Mouse (Mus musculus): ENCODE measurements around the gene Spint5. TPM values are rescaled to one million over a fixed set of nuclear protein-coding genes. Genes with fewer than 3 reads are reported as not detected.
"Not testable (repeated sequence)": the region's sequence is repeated elsewhere in the genome, so short reads cannot be mapped to it uniquely, and the experiment has no call there.

Gene Spint5
- polyA plus RNA-seq, 1 experiment from 2014 or later = not detected

- Histone ChIP-seq H3K27ac (no peak overlapping the region), H3K36me3 (no peaks in the 10 kb centered on the region), H3K9me3 (replicated peaks) (0 out of 2 replicates have a peak, but pooled peaks cover 3% of the 10 kb centered on the region), H3K4me1 (replicated peaks) (no peaks in the 10 kb centered on the region), H3K27me3 (no peaks in the 10 kb centered on the region), H3K4me3 (replicated peaks) (no peak overlapping the region), H3K9ac (no peak overlapping the region), H3K4me2 (no peak overlapping the region)
- 68% methylated on average over 5 of the region's 5 CpGs for WGBS (ENCODE audit: insufficient replicate concordance)
- no peak for ATAC-seq (ENCODE audit: low read depth)
- no peak for DNase-seq
These were observed 13.3 kb upstream of the Spint5 start for GRCm38 (mm10) chr2:164701761-164702160.

DNA sequence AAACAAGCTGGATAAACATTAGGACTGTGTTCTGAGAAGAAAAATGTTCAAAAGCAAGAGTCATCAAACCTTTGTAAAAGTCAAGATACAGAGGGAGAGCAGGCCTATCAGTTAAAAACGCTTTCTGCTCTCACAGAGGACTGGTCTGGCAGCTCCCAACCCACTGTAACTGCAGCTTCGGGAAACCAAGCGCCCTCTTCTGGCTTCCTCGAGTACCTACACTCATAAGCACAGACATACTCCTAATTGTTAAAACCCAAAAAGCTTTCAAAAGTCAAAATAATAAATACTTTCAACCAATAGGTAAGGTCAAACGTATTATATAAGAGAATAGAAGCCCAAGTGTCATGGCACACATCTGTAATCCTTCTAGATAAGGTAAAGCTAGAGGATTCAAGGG lies 10.9 kb upstream of the Spint5 start:
- H3K4me3 ChIP-seq (replicated peaks) = no peak overlapping the region
- no peak overlapping the region for H3K27ac ChIP-seq
- H3K4me2 ChIP-seq = no peak overlapping the region
- no peaks in the 10 kb centered on the region for H3K36me3 ChIP-seq
- no peaks in the 10 kb centered on the region; the same call in 1 of the 2 replicates for H3K27me3 ChIP-seq
- no peak overlapping the region for H3K9ac ChIP-seq
- DNase-seq (no peak), ATAC-seq (ENCODE audit: low read depth) (no peak)
- no peaks in the 10 kb centered on the region for H3K4me1 ChIP-seq (replicated peaks)
- WGBS (ENCODE audit: insufficient replicate concordance) = 58% methylated on average over 5 of the region's 5 CpGs
- H3K9me3 ChIP-seq (replicated peaks) = 0 out of 2 replicates have a peak, but pooled peaks cover 3% of the 10 kb centered on the region

DNA sequence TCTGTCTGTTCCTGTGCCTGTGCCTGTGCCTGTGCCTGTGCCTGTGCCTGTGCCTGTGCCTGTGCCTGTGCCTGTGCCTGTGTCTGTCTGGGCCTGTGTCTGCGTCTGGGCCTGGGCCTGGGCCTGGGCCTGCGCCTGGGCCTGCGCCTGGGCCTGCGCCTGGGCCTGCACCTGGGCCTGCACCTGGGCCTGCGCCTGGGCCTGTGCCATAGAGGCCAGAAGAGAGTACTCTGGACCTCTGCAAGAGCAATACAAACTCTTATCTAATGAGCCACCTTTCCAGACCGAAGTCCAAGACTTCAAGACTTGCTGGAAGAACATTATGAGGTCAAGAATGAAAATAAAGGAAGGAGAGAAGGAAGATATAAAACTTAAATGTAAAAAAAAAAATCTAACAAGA lies 9.8 kb upstream of the Spint5 start:
- no peaks in the 10 kb centered on the region; the same call in 1 of the 2 replicates for H3K27me3 ChIP-seq
- H3K9me3 ChIP-seq (replicated peaks) = 0 out of 2 replicates have a peak, but pooled peaks cover 3% of the 10 kb centered on the region
- H3K9ac ChIP-seq = no peak overlapping the region
- no peaks in the 10 kb centered on the region for H3K36me3 ChIP-seq
- H3K4me1 ChIP-seq (replicated peaks) = no peaks in the 10 kb centered on the region
- H3K4me2 ChIP-seq = no peak overlapping the region
- H3K27ac ChIP-seq = no peak overlapping the region
- H3K4me3 ChIP-seq (replicated peaks) = no peak overlapping the region
- 78% methylated on average over 6 of the region's 6 CpGs for WGBS (ENCODE audit: insufficient replicate concordance)
- ATAC-seq (ENCODE audit: low read depth) (no peak), DNase-seq (no peak)

GRCm38 (mm10) chr2:164705991-164706390 lies 9.1 kb upstream of the Spint5 start:
- Histone ChIP-seq H3K4me2 (no peak overlapping the region), H3K36me3 (no peaks in the 10 kb centered on the region), H3K27ac (no peak overlapping the region), H3K4me3 (replicated peaks) (no peak overlapping the region), H3K4me1 (replicated peaks) (no peaks in the 10 kb centered on the region), H3K9me3 (replicated peaks) (0 out of 2 replicates have a peak, but pooled peaks cover 3% of the 10 kb centered on the region), H3K27me3 (no peaks in the 10 kb centered on the region; the same call in 1 of the 2 replicates), H3K9ac (no peak overlapping the region)
- WGBS (ENCODE audit: insufficient replicate concordance) = 72% methylated on average over 14 of the region's 14 CpGs
- DNase-seq = no peak
- ATAC-seq (ENCODE audit: low read depth) = no peak

DNA sequence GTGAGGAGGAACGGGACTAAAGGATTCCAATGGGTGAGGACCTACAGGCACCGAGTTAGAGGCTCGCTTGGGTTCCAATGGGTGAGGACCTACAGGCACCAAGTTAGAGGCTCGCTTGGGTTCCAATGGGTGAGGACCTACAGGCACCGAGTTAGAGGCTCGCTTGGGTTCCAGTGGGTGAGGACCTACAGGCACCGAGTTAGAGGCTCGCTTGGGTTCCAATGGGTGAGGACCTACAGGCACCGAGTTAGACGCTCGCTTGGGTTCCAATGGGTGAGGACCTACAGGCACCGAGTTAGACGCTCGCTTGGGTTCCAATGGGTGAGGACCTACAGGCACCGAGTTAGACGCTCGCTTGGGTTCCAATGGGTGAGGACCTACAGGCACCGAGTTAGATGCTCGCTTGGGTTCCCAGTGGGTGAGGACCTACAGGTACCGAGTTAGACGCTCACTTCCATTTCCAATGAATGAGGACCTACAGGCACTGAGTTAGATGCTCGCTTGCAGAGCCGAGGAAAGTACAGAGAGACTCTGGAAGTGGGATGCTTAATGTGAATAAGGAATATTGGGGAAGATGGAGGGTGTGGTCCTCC lies 1.2 kb downstream of the Spint5 start:
- not testable (repeated sequence) for H3K36me3 ChIP-seq; DNase-seq; H3K27ac ChIP-seq; H3K9ac ChIP-seq; H3K9me3 ChIP-seq (replicated peaks); H3K4me3 ChIP-seq (replicated peaks); H3K27me3 ChIP-seq; H3K4me2 ChIP-seq; H3K4me1 ChIP-seq (replicated peaks); ATAC-seq (ENCODE audit: low read depth)
- WGBS (ENCODE audit: insufficient replicate concordance) = 79% methylated on average over 23 of the region's 23 CpGs

GRCm38 (mm10) chr2:164723276-164723675 lies 8.2 kb downstream of the Spint5 start:
- WGBS (ENCODE audit: insufficient replicate concordance) = 49% methylated on average over 4 of the region's 4 CpGs
- Histone ChIP-seq H3K9me3 (replicated peaks) (no peaks in the 10 kb centered on the region), H3K4me1 (replicated peaks) (no peaks in the 10 kb centered on the region)

DNA sequence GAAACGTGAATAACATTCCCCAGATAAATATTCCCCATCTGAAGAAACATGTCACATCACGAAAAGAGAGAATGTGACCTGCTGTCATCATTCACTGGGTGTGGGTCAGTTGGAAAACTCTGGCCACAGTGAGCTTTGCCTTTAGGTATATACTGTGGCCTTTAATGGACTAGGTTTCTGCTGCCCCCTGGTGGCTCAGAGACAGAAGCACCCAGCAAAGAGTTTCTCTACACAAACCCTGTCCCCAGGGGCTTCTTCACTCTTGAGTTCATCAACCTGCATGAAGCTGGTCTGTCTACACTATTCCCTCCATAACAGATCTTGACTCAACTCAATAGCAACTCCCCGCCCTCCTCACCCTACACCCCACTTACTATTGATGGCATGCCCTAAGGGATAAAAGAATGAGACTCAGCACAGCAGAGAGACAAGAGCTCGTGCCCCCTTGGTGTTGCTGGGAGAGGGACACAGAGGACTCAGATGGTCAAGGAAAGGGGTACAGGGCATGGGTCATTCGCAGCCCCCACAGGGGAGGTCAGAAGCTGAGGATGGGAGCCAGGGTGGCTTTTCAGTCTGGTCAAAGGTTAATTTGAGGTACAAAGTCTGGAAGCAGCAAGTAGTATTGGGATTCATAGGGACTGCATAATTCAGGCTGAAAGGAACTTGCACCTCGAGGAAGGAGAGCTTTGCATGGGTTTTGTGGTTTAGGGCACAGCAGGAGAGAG lies 11.0 kb downstream of the Spint5 start:
- no peaks in the 10 kb centered on the region for H3K9me3 ChIP-seq (replicated peaks)
- no peaks in the 10 kb centered on the region for H3K4me1 ChIP-seq (replicated peaks)
- DNase-seq = peak; percentile 28
- no peak overlapping the region for H3K4me3 ChIP-seq (replicated peaks)
- H3K27ac ChIP-seq = no peak overlapping the region
- H3K27me3 ChIP-seq = no peaks in the 10 kb centered on the region
- H3K4me2 ChIP-seq = no peak overlapping the region
- no peaks in the 10 kb centered on the region for H3K36me3 ChIP-seq
- ATAC-seq (ENCODE audit: low read depth) = peak; percentile 51; the same call in 1 of the 2 replicates
- 14% methylated on average over 6 of the region's 6 CpGs for WGBS (ENCODE audit: insufficient replicate concordance)
- no peak overlapping the region for H3K9ac ChIP-seq

More at GRCm38 (mm10) chr2:164723276-164723675, 8.2 kb downstream of the Spint5 start:
- no peaks in the 10 kb centered on the region for H3K36me3 ChIP-seq
- no peak overlapping the region for H3K4me3 ChIP-seq (replicated peaks)
- no peak overlapping the region for H3K4me2 ChIP-seq
- no peak overlapping the region for H3K27ac ChIP-seq
- no peak for DNase-seq
- no peaks in the 10 kb centered on the region for H3K27me3 ChIP-seq
- no peak overlapping the region for H3K9ac ChIP-seq
- no peak for ATAC-seq (ENCODE audit: low read depth)

DNA sequence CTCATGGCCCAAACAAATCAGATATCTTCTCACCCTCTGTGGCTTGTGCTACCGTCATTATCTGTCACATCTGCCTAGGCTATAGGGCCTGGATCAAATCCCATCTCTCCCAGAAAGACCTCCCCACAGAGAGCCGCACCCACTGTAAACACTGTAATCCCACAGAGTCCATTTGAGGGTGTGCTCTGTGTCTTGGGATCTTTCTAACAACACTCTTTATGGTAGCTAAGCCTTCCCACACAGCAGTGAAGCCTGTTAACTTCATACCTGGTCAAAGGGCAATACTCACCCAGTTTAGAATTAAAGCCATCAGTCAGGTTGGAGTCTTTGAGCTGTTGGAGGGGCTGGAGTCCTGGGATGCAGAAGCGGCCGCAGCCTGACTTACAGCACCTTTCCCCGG lies 16.6 kb downstream of the Spint5 start:
- H3K4me2 ChIP-seq = no peak overlapping the region
- no peaks in the 10 kb centered on the region for H3K4me1 ChIP-seq (replicated peaks)
- no peaks in the 10 kb centered on the region for H3K27me3 ChIP-seq
- WGBS (ENCODE audit: insufficient replicate concordance) = 65% methylated on average over 5 of the region's 5 CpGs
- H3K4me3 ChIP-seq (replicated peaks) = no peak overlapping the region
- no peak for DNase-seq
- H3K27ac ChIP-seq = no peak overlapping the region
- no peak overlapping the region for H3K9ac ChIP-seq
- H3K36me3 ChIP-seq = no peaks in the 10 kb centered on the region
- H3K9me3 ChIP-seq (replicated peaks) = no peaks in the 10 kb centered on the region
- no peak for ATAC-seq (ENCODE audit: low read depth)

GRCm38 (mm10) chr2:164733259-164733658 lies 18.2 kb downstream of the Spint5 start:
- ATAC-seq (ENCODE audit: low read depth) (no peak), DNase-seq (no peak)
- Histone ChIP-seq H3K27me3 (0 out of 2 replicates have a peak, but pooled peaks cover 3% of the 10 kb centered on the region), H3K9ac (no peak overlapping the region), H3K4me3 (replicated peaks) (no peak overlapping the region), H3K27ac (no peak overlapping the region), H3K9me3 (replicated peaks) (no peaks in the 10 kb centered on the region), H3K4me1 (replicated peaks) (no peaks in the 10 kb centered on the region), H3K4me2 (no peak overlapping the region), H3K36me3 (no peaks in the 10 kb centered on the region)
- WGBS (ENCODE audit: insufficient replicate concordance) = 68% methylated on average over 2 of the region's 2 CpGs

DNA sequence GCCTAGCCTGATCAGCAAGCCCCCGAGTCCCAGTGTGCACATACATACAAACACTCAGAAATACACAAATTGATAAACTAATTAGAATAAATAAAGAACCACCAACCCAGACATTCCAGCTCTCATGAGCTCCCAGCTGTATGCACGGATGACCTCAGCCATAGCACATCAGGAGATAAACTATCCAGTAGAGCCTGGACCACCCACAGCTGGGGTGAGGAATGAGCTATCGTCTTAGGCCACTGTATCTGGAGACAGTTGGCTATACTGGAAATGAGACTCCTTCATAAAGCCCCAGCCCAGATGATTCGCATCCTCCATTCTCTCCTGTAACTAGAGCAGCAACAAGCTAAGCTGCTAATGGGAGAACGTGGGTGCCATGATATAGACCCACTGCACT lies 19.7 kb downstream of the Spint5 start:
- DNase-seq (no peak), ATAC-seq (ENCODE audit: low read depth) (no peak)
- no peak overlapping the region for H3K27ac ChIP-seq
- no peaks in the 10 kb centered on the region for H3K36me3 ChIP-seq
- no peak overlapping the region for H3K9ac ChIP-seq
- 65% methylated on average over 5 of the region's 5 CpGs for WGBS (ENCODE audit: insufficient replicate concordance)
- no peak overlapping the region for H3K4me3 ChIP-seq (replicated peaks)
- no peak overlapping the region for H3K4me2 ChIP-seq
- H3K9me3 ChIP-seq (replicated peaks) = no peaks in the 10 kb centered on the region
- H3K27me3 ChIP-seq = peaks cover 10% of the 10 kb centered on the region; the same call in 1 of the 2 replicates
- no peaks in the 10 kb centered on the region for H3K4me1 ChIP-seq (replicated peaks)

- H3K4me3 ChIP-seq (replicated peaks) = no peak overlapping the region
- H3K4me1 ChIP-seq (replicated peaks) = no peaks in the 10 kb centered on the region
- peaks cover 14% of the 10 kb centered on the region; the same call in 1 of the 2 replicates for H3K27me3 ChIP-seq
- whole genome bisulfite sequencing (ENCODE audit: insufficient replicate concordance) = 66% methylated on average over 5 of the region's 5 CpGs
- no peak overlapping the region for H3K9ac ChIP-seq
- no peaks in the 10 kb centered on the region for H3K36me3 ChIP-seq
- no peak for DNase-seq
- H3K9me3 ChIP-seq (replicated peaks) = no peaks in the 10 kb centered on the region
- ATAC-seq (ENCODE audit: low read depth) = no peak
- no peak overlapping the region for H3K27ac ChIP-seq
- H3K4me2 ChIP-seq = no peak overlapping the region
These were observed 20.3 kb downstream of the Spint5 start for GRCm38 (mm10) chr2:164735446-164735845.
